Mouse (Mus musculus) ovary, adult 10 weeks (tissue): ENCODE measurements around the gene Zfp598. TPM values are rescaled to one million over a fixed set of nuclear protein-coding genes. Genes with fewer than 3 reads are reported as not detected.

ENCODE experiments used
- polyA plus RNA-seq: library from polyadenylated mRNA; stranded (reverse); fragments of 350-450 nt; fragmentation: Illumina TruSeq; extraction: RNeasy Lipid Tissue Mini Kit (QIAGEN cat#74804); gene quantifications from one replicate; pipeline ENCODE4 v1.2.3, GENCODE M21; 2014

Zfp598 gene
- 0.68 TPM for polyA plus RNA-seq

DNA sequence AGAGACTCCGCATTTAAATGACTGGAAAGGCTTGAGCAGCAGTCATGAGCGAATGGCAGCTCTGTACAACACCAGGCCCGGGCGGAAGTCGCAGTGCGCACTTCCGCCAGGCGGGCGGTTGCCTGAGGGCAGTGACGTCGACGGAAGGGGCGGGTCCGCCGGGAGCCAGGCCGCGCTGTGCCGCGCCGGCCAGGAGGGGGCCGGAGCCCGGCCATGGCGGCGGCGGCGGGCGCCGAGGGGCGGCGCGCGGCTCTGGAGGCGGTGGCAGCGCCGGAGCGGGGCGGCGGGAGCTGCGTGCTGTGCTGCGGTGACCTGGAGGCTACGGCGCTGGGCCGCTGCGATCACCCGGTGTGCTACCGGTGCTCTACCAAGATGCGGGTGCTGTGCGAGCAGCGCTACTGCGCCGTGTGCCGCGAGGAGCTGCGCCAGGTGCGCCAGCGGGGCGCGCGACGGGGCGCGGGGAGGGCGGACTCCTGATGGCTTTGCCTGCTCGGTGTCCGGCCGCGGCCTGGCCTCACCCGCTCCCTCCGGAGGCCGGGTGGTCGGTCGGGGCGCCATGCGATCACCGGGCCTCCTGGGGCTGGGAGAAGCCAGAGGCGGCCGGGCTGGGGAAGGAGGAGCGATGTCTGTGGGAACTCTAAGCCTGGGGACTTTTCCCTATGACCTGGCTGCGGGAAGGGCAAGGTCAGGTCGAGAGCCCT is at the start of gene Zfp598:
TSS of gene Zfp598 (plus strand) at position 143 of the 701 bp plus-strand sequence.

GRCm38 (mm10) chr17:24632167-24632812 is 37.2 kb upstream of the Zfp598 start, which contains the start of the genes Tsc2 and Nthl1:
TSS of gene Tsc2 (minus strand) at chr17:24632630.
TSS of gene Nthl1 (plus strand) at chr17:24632680.

GRCm38 (mm10) chr17:24650070-24650616 is 19.3 kb upstream of the Zfp598 start, which contains the start of gene Slc9a3r2:
TSS of gene Slc9a3r2 (minus strand) at chr17:24650327.

DNA sequence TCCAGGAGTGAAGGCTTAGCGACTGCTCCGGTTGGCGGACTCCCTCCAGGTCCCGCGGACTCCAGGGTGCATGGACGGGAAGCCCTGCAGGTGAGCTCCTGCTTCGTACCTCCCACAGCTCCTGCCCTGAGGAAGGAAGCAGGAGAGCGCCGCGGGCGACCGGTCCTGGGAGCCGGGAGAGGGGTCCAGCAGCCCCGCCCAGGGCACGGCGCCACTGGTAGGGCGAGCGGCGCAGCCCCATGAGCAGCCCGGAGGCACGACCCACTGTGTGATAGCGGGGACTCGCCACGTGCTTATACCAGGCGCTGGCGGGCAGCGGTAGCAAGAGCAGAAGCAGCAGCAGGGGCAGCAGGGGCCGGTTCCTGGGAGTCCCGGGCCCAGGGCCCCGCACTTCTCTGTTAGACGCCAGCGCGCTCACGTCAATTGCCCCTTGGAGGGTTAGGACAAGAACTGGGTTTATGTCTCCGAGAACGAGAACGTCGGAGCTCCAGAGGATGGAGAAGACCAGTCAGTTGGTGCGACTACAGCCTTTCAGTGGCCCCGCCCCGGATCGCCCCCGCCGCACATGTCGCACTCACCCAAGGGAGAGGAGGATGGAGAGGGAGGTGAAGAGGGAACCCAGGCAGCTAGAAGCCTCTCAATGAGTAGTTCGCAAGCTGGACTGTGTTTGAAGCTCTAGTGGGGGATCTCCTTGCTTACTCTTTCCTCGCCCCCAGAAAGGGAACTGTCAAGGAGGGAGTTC is 11.3 kb upstream of the Zfp598 start, which contains the start of gene Npw:
TSS of gene Npw (minus strand) at position 441 of the 742 bp plus-strand sequence.

DNA sequence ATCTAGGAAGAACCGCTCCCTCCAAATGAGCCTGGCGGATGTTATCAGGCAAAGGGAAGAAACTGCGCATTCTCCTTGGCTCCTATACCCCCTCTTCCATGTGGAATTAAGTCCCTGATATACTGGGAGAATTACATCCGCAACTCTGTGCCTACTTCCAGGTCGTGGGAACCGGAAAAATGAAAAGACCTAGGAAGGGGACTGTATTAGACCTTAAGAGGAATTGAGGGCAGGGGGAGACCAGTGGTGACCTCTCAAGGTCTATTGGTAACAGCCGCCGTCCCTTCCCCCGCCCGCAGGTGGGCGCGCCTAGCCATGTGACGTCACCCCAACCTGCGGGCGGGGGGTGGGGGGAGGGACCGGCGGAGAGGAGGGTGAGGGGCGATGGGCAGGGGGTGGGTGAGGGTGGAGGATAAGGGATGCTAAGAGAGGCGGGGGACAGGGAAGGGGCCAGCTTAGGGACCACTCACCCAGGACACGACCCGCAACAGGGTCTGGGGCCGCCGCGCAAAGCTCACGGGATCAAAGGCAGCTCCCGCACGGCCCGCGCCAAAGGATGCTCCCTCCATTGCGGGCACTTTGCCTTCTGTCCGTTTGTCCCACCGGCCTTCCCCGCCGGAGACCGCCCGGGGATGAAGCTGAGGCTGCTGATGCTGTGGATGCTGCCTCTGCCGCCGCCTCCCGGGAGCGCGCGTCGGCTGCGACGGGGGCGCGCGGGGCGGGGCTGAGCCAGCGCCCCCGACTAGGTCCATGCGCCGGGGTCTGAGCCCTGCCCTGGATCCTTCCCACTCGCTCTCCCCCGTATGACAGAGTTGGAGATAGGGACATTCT is 20.0 kb downstream of the Zfp598 start, which contains the start of gene Syngr3:
TSS of gene Syngr3 (minus strand) at position 705 of the 831 bp plus-strand sequence.

GRCm38 (mm10) chr17:24696011-24696697 is 26.7 kb downstream of the Zfp598 start, which contains the start of the genes Gfer and Noxo1:
TSS of gene Gfer (minus strand) at chr17:24696156.
TSS of gene Noxo1 (plus strand) at chr17:24696234.

GRCm38 (mm10) chr17:24706982-24707800 is 37.7 kb downstream of the Zfp598 start, which contains the start of gene Tbl3:
TSS of gene Tbl3 (minus strand) at chr17:24707660.

GRCm38 (mm10) chr17:24717943-24718342 is 48.5 kb downstream of the Zfp598 start, which contains the start of the genes Rnf151 and Rps2:
TSS of gene Rnf151 (minus strand) at chr17:24718063.
TSS of gene Rps2 (plus strand) at chr17:24718116.

DNA sequence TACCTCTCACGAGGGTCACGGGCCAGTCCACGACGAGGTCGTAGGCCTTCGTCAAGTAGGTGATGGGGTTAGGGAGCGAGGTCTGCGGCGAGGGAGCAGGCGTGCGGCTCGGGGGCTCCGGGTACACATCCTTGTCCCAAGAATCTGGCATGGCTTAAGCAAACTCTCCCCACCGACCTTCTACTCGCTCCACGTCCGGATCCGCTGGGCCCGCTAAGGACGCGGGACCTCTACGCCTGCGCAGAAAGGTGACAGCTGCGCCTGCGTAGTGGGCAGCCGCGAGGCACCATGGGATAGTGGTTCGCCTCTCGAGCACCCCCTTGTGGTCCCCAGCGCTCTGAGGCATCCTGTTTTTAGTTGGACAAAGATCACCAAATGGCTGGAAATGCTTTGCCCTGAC is 54.7 kb downstream of the Zfp598 start, which contains the start of gene Ndufb10:
TSS of gene Ndufb10 (minus strand) at position 295 of the 400 bp plus-strand sequence.

DNA sequence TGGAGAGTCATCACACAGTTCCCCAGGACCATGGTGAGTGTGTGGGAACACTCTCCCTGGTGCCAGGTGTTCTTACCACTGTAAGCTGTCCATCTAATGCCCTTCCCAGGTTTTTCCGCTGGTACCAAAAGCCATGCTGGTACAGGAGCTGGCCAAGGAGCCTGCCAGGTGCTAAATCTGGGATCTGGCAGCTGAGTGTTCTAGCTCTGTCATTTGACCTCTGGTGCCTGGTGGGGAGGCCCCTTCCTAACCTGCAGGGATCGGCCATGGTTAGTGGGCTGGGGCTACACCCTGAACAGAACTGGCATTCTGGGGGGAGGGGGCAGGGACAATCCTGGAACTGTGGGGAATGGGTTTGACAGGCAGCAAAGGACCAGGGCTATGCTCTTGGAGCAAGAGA is 58.1 kb downstream of the Zfp598 start, which contains the start of gene Rpl3l:
TSS of gene Rpl3l (plus strand) at position 203 of the 400 bp plus-strand sequence.

Other genes with a start within 250 kb of the Zfp598 start
- 15.1 TPM for gene Eci1, start 243.0 kb upstream of the Zfp598 start, polyA plus RNA-seq
- gene Dnase1l2, start 226.6 kb upstream of the Zfp598 start, polyA plus RNA-seq, result not detected
- 0.46 TPM for gene E4f1, start 199.4 kb upstream of the Zfp598 start, polyA plus RNA-seq
- 29.5 TPM for gene Pgp, start 199.3 kb upstream of the Zfp598 start, polyA plus RNA-seq
- not detected for gene Bricd5, start 195.8 kb upstream of the Zfp598 start, polyA plus RNA-seq
- gene Mlst8, start 190.6 kb upstream of the Zfp598 start, polyA plus RNA-seq, result 5.6 TPM
- 0.80 TPM for gene Caskin1, start 181.1 kb upstream of the Zfp598 start, polyA plus RNA-seq
- gene Traf7, start 141.7 kb upstream of the Zfp598 start, polyA plus RNA-seq, result 5.3 TPM
- not detected for gene Rab26, start 135.5 kb upstream of the Zfp598 start, polyA plus RNA-seq
- 6.3 TPM for gene Pkd1, start 119.9 kb upstream of the Zfp598 start, polyA plus RNA-seq
- gene Tsc2, start 37.1 kb upstream of the Zfp598 start, polyA plus RNA-seq, result 15.9 TPM
- 0.34 TPM for gene Nthl1, start 37.0 kb upstream of the Zfp598 start, polyA plus RNA-seq
- 11.8 TPM for gene Slc9a3r2, start 19.4 kb upstream of the Zfp598 start, polyA plus RNA-seq
- gene Npw, start 11.2 kb upstream of the Zfp598 start, polyA plus RNA-seq, result not detected
- 0.83 TPM for gene Syngr3, start 20.3 kb downstream of the Zfp598 start, polyA plus RNA-seq
- 10.4 TPM for gene Gfer, start 26.5 kb downstream of the Zfp598 start, polyA plus RNA-seq
- 1.1 TPM for gene Noxo1, start 26.5 kb downstream of the Zfp598 start, polyA plus RNA-seq
- gene Tbl3, start 38.0 kb downstream of the Zfp598 start, polyA plus RNA-seq, result 0.31 TPM
- gene Rnf151, start 48.4 kb downstream of the Zfp598 start, polyA plus RNA-seq, result not detected
- gene Rps2, start 48.4 kb downstream of the Zfp598 start, polyA plus RNA-seq, result 771 TPM
- 52.5 TPM for gene Ndufb10, start 54.8 kb downstream of the Zfp598 start, polyA plus RNA-seq
- not detected for gene Rpl3l, start 58.1 kb downstream of the Zfp598 start, polyA plus RNA-seq
- 1.2 TPM for gene Msrb1, start 67.0 kb downstream of the Zfp598 start, polyA plus RNA-seq
- gene Hs3st6, start 83.3 kb downstream of the Zfp598 start, polyA plus RNA-seq, result not detected
- 0.74 TPM for gene Meiob, start 134.6 kb downstream of the Zfp598 start, polyA plus RNA-seq
- gene Hagh, start 170.5 kb downstream of the Zfp598 start, polyA plus RNA-seq, result 2.5 TPM
- gene Fahd1, start 180.7 kb downstream of the Zfp598 start, polyA plus RNA-seq, result 54.8 TPM
- not detected for gene Igfals, start 196.3 kb downstream of the Zfp598 start, polyA plus RNA-seq
- 2.1 TPM for gene Nubp2, start 216.7 kb downstream of the Zfp598 start, polyA plus RNA-seq
- not detected for gene Spsb3, start 217.0 kb downstream of the Zfp598 start, polyA plus RNA-seq
- gene Eme2, start 225.4 kb downstream of the Zfp598 start, polyA plus RNA-seq, result 1.4 TPM
- gene Mrps34, start 225.4 kb downstream of the Zfp598 start, polyA plus RNA-seq, result 0.94 TPM
- 1.0 TPM for gene Nme3, start 226.8 kb downstream of the Zfp598 start, polyA plus RNA-seq